Mouse (Mus musculus) C2C12 (cell line): ENCODE results near the gene Mcfd2. TPM values are rescaled to one million over a fixed set of nuclear protein-coding genes. Genes with fewer than 3 reads are reported as not detected.

Experiments used
- H3K27me3 ChIP-seq: one replicate; pipeline ENCODE4 v1.6.1; 2011; ENCODE audit not compliant: control insufficient read depth, insufficient read depth, insufficient read length
- H3K36me3 ChIP-seq: one replicate; pipeline ENCODE4 v1.6.1; 2011; ENCODE audit not compliant: control insufficient read depth, insufficient read depth
- H3K4me3 ChIP-seq: one replicate; pipeline ENCODE4 v1.5.1; 2011; ENCODE audit warnings: mild to moderate bottlenecking, control low read depth; ENCODE audit not compliant: poor library complexity, insufficient read depth, severe bottlenecking
- H3K79me2 ChIP-seq: one replicate; pipeline ENCODE4 v1.6.1; 2011; ENCODE audit not compliant: control insufficient read depth, insufficient read depth
- H3K79me3 ChIP-seq: one replicate; pipeline ENCODE4 v1.6.1; 2011; ENCODE audit warnings: low read depth, control low read depth
- H3ac ChIP-seq: one replicate; pipeline ENCODE3; 2011; ENCODE audit warnings: low read depth; ENCODE audit not compliant: control insufficient read depth, insufficient read length
- CEBPB ChIP-seq: IDR thresholded peaks from one replicate; pipeline ENCODE4 v1.6.1; 2011; ENCODE audit warnings: low read depth, mild to moderate bottlenecking, control low read depth, moderate library complexity
- CTCF ChIP-seq: IDR thresholded peaks from one replicate; pipeline ENCODE4 v1.5.1; 2011; ENCODE audit not compliant: control insufficient read depth, insufficient read depth, insufficient read length
- FOSL1 ChIP-seq: IDR thresholded peaks from one replicate; pipeline ENCODE4 v1.8.0; 2011; ENCODE audit warnings: mild to moderate bottlenecking, low read length; ENCODE audit not compliant: poor library complexity, insufficient read depth, severe bottlenecking
- MAX ChIP-seq: IDR thresholded peaks from one replicate; pipeline ENCODE4 v1.6.1; 2011; ENCODE audit warnings: mild to moderate bottlenecking, control low read depth
- MYOD1 ChIP-seq: IDR thresholded peaks from one replicate; pipeline ENCODE4 v1.6.1; 2011; ENCODE audit warnings: low read depth; ENCODE audit not compliant: control insufficient read depth, insufficient read length
- MYOG ChIP-seq: IDR thresholded peaks from one replicate; pipeline ENCODE4 v1.6.1; 2011; ENCODE audit not compliant: control insufficient read depth, insufficient read length; ENCODE audit errors: extremely low read depth
- USF1 ChIP-seq: IDR thresholded peaks from one replicate; pipeline ENCODE4 v1.6.1; 2011; ENCODE audit warnings: low read depth, mild to moderate bottlenecking, control low read depth, moderate library complexity
- polyA plus RNA-seq: library from polyadenylated mRNA; unstranded; fragments of >200 nt; fragmentation: generic; extraction: Trizol; gene quantifications from one replicate; pipeline ENCODE4 v1.2.1, GENCODE M21; 2012; ENCODE audit warnings: missing spikeins

Mcfd2 gene
- polyA plus RNA-seq, 1 experiment: 43.1 TPM

DNA sequence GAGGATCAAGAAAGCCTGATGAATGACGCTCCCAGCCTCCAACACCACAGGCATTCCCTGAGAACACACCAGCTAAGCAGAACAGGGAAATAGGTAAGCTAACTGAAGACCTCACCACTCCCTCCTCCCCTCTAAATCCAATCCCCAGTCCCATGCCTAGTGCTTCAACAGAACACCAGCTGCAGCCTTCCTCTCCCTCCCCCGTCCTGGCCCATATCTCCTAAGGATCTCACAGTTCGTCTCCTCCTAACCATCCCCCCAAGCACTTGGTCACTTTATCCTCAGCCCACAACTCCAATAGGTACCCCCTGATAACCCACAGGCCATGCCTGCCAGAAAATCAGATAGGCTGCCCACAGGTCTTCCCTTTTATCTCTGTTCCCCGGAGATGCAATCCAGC is 37.9 kb downstream of the Mcfd2 start:
- Histone ChIP-seq H3K27me3 (no peaks in the 10 kb centered on the region), H3K79me2 (no peaks in the 10 kb centered on the region), H3K36me3 (no peaks in the 10 kb centered on the region), H3ac (no peak overlapping the region), H3K4me3 (no peak overlapping the region), H3K79me3 (no peaks in the 10 kb centered on the region)
- TF ChIP-seq FOSL1 (no peak), MYOD1 (no peak), USF1 (no peak), MAX (no peak), MYOG (no peak), CEBPB (no peak), CTCF (no peak)

DNA sequence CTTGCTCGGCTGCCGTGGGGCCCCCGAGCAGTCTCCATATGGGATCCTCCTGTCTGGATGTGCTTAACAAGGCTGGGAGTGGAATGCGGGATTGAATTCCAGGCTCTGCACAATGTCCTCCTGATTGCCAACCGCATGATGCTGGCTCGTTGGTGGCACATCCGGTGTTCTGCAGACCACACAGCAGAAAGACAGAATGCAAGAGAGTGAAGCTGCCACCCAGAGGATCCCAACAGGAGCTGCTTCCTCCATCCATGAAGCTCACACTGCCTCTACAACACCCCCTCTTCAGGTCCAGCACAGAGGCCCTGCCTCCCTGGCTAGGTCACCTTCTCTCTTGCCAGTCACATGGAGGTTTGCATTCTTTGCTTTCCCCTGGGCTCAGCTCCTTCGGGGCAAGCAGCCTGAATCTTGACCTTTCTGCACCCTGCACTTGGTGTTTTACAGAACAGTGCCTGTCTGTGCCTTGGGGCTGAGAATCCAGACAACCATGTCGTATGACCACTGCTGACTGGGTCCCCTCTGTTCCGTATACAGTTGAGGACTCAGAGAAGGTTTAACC is 39.6 kb downstream of the Mcfd2 start:
- no peaks in the 10 kb centered on the region for H3K36me3 ChIP-seq
- H3K79me3 ChIP-seq: no peaks in the 10 kb centered on the region
- no peak overlapping the region for H3ac ChIP-seq
- H3K27me3 ChIP-seq: no peaks in the 10 kb centered on the region
- no peak for TF ChIP-seq CTCF
- no peak for TF ChIP-seq MAX
- no peak for TF ChIP-seq FOSL1
- no peak for TF ChIP-seq CEBPB
- no peak for TF ChIP-seq MYOD1
- TF ChIP-seq MYOG: no peak
- no peak for TF ChIP-seq USF1
- H3K79me2 ChIP-seq: no peaks in the 10 kb centered on the region
- no peak overlapping the region for H3K4me3 ChIP-seq

DNA sequence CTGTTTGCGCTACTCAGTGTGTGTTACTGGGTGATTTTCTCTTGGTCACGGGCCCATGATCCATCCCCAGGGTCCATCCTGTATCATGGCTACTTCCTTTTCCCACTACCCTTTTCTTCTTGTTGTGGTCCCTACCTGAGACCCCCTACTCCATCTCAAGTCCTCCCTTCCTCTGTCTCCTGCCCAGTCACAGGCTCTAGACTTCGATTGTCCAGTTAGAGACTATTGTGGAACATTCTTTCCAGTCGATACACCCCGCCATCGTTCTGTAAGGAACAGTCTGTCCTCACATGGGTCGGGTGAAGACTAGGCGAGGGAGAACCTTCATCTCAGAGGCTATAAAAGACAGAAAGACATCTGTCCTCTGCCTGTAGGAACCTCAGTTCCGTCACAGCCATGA is 40.4 kb downstream of the Mcfd2 start:
- no peak overlapping the region for H3ac ChIP-seq
- H3K27me3 ChIP-seq: no peaks in the 10 kb centered on the region
- no peak overlapping the region for H3K4me3 ChIP-seq
- H3K36me3 ChIP-seq: no peaks in the 10 kb centered on the region
- H3K79me2 ChIP-seq: no peaks in the 10 kb centered on the region
- no peaks in the 10 kb centered on the region for H3K79me3 ChIP-seq
- TF ChIP-seq FOSL1 (no peak), MYOG (no peak), MAX (no peak), CTCF (no peak), CEBPB (no peak), MYOD1 (no peak), USF1 (no peak)

DNA sequence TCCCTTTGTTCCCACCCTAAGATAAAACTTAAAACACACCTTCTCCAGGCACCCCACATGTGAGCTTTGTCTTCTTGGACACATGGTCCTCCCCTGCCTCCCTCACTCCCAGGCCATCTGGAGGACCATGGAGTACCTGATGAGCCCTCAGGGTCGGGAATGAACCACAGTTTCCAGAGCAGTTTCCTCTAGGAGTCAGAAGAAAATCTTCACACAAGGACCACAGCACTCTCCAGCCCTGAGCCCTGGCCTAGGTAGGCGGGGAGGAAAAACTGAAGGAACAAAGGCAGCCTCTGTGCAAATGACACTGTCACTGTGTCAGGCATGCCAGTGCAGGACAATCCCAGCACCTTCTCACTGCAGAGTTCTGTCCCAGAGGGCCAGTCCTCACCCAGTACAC is 41.3 kb downstream of the Mcfd2 start:
- Histone ChIP-seq H3K79me3 (no peaks in the 10 kb centered on the region), H3K4me3 (no peak overlapping the region), H3K79me2 (no peaks in the 10 kb centered on the region), H3K27me3 (no peaks in the 10 kb centered on the region), H3K36me3 (no peaks in the 10 kb centered on the region), H3ac (no peak overlapping the region)
- TF ChIP-seq FOSL1: no peak

DNA sequence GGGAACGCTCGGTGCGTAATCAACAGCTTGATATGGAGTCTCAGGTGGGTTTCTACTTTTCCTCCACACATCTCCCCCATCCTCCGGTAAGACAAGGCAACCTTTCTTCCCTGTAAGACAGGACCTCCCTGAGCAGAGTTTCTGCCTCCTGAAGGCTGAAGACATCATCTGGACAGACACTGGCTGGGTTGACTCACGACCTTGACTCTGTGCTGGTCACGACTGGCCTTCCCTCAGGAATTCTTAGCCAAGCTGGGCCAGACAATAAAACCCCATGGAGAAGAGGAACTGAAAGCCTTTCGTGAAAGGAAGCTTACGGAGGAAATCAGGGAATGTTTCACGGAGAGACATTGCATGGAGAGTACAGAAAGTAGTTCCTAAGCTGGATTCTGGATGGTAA is 46.3 kb downstream of the Mcfd2 start:
- Histone ChIP-seq H3K27me3 (no peaks in the 10 kb centered on the region), H3K79me2 (no peaks in the 10 kb centered on the region), H3K79me3 (no peaks in the 10 kb centered on the region), H3ac (no peak overlapping the region), H3K4me3 (no peak overlapping the region), H3K36me3 (no peaks in the 10 kb centered on the region)
- no peak for TF ChIP-seq MYOD1
- no peak for TF ChIP-seq FOSL1
- no peak for TF ChIP-seq USF1
- no peak for TF ChIP-seq MAX
- no peak for TF ChIP-seq MYOG

DNA sequence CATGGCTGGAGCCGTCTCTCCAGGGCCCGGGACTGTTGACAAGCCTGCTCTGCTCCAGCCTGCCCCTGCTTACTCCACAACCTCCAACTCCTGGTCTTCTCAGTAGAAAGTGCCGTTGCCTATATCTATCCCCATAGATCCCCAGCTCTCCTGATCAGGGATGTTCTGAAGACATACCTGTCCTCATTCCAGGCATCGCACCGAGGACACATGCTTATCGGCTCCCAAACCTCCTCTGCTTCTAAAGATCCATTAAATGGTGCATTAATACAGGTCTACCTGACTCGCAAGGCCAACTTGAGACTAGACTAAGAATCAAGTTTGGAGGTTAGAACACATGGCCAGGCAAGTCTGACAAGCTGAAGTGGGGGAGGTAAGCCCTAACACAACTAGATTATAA is 51.2 kb downstream of the Mcfd2 start:
- TF ChIP-seq CEBPB (no peak), USF1 (no peak), CTCF (no peak), MYOD1 (no peak), MYOG (no peak), MAX (no peak)
- H3K4me3 ChIP-seq: no peak overlapping the region
- no peaks in the 10 kb centered on the region for H3K79me3 ChIP-seq
- no peak overlapping the region for H3ac ChIP-seq
- H3K36me3 ChIP-seq: no peaks in the 10 kb centered on the region
- H3K27me3 ChIP-seq: no peaks in the 10 kb centered on the region
- no peaks in the 10 kb centered on the region for H3K79me2 ChIP-seq
